Mouse (Mus musculus) neural tube, embryonic 11.5 days (tissue): ENCODE results near the gene Efhc2. TPM values are rescaled to one million over a fixed set of nuclear protein-coding genes. Genes with fewer than 3 reads are reported as not detected.

ENCODE experiments used
- ATAC-seq: fragments of 200-750 bp; cut with Nextera tagmentation; 2 replicates; pipeline ENCODE4 v1.8.0; 2017; ENCODE audit warnings: moderate number of reproducible peaks, mild to moderate bottlenecking, moderate TSS enrichment, moderate library complexity; ENCODE audit not compliant: insufficient read depth, low FRiP score, low TSS enrichment
- DNase-seq: peaks from one replicate; pipeline ENCODE4 v3.0.0-alpha.2; 2015; ENCODE audit warnings: low spot score
- H3K27ac ChIP-seq: fragments of 300-500 bp; sonication (generic); 2 replicates; pipeline ENCODE4 v1.5.1; 2014; ENCODE audit warnings: low read depth, mild to moderate bottlenecking, low read length
- H3K27me3 ChIP-seq: fragments of 300-500 bp; sonication (generic); 2 replicates; pipeline ENCODE4 v1.6.1; 2014; ENCODE audit warnings: mild to moderate bottlenecking, low read length, mixed read lengths; ENCODE audit not compliant: control insufficient read depth, insufficient read depth
- H3K36me3 ChIP-seq: fragments of 300-500 bp; sonication (generic); 2 replicates; pipeline ENCODE4 v1.6.1; 2014; ENCODE audit warnings: mild to moderate bottlenecking, low read length, moderate library complexity, mixed read lengths; ENCODE audit not compliant: control insufficient read depth, insufficient read depth
- H3K4me1 ChIP-seq: fragments of 300-500 bp; sonication (generic); 2 replicates; pipeline ENCODE4 v1.6.1; 2014; ENCODE audit warnings: low read length, mixed read lengths; ENCODE audit not compliant: control insufficient read depth, insufficient read depth
- H3K4me2 ChIP-seq: fragments of 300-500 bp; sonication (generic); 2 replicates; pipeline ENCODE4 v1.6.1; 2014; ENCODE audit warnings: low read depth, mild to moderate bottlenecking, moderate library complexity
- H3K4me3 ChIP-seq: fragments of 300-500 bp; sonication (generic); 2 replicates; pipeline ENCODE4 v1.5.1; 2014; ENCODE audit warnings: low read depth, low read length
- H3K9ac ChIP-seq: fragments of 300-500 bp; sonication (generic); 2 replicates; pipeline ENCODE4 v1.6.1; 2014; ENCODE audit warnings: mild to moderate bottlenecking, low read length
- H3K9me3 ChIP-seq: fragments of 300-500 bp; sonication (generic); 2 replicates; pipeline ENCODE4 v1.6.1; 2016; ENCODE audit warnings: low read length; ENCODE audit not compliant: control insufficient read depth
- WGBS: fragments of 180-500 bp; shearing (Covaris S2); extraction: QIAGEN DNeasy Blood & Tissue Kit; methylation state at CpG from one replicate; pipeline ENCODE4 v1.1.7; 2014; 5-methylcytosine and 5-hydroxymethylcytosine counted together
- polyA plus RNA-seq: library from polyadenylated mRNA; unstranded; fragments of >200 nt; fragmentation: Nextera tagmentation; extraction: Ambion mirVana; gene quantifications from 2 replicates; pipeline ENCODE4 v1.2.1, GENCODE M21; 2014

Efhc2 gene
- polyA plus RNA-seq = 0.46 and 0.72 TPM in 2 replicates

GRCm38 (mm10) chrX:17319126-17319583 is at the start of gene Efhc2:
Gene Efhc2, minus strand, starts transcription at chrX:17319368.
- peak; percentile 48; the same call in 1 of the 2 replicates for ATAC-seq
- no peak within 1 kb of the TSS for H3K27ac ChIP-seq
- 15% methylated on average over 11 of the region's 19 CpGs for WGBS

GRCm38 (mm10) chrX:17365114-17365513 is 45.9 kb upstream of the Efhc2 start:
- Histone ChIP-seq H3K4me1 (no peaks in the 10 kb centered on the region), H3K4me2 (no peak overlapping the region)

More at GRCm38 (mm10) chrX:17319126-17319583, at the start of gene Efhc2:
- Histone ChIP-seq H3K36me3 (no peaks in the 10 kb centered on the region), H3K9ac (no peak within 1 kb of the TSS), H3K9me3 (no peaks in the 10 kb centered on the region), H3K27me3 (no peaks in the 10 kb centered on the region), H3K4me1 (no peaks in the 10 kb centered on the region), H3K4me2 (peak within 1 kb of the TSS; percentile 45), H3K4me3 (peak within 1 kb of the TSS; percentile 31)
- peak; percentile 21 for DNase-seq

GRCm38 (mm10) chrX:17300349-17300880 is 18.8 kb downstream of the Efhc2 start:
- WGBS = 87% methylated on average over 3 of the region's 3 CpGs
- no peak overlapping the region for H3K27ac ChIP-seq
- H3K4me3 ChIP-seq = no peak overlapping the region
- H3K4me1 ChIP-seq = no peaks in the 10 kb centered on the region
- H3K27me3 ChIP-seq = no peaks in the 10 kb centered on the region
- H3K36me3 ChIP-seq = no peaks in the 10 kb centered on the region
- no peak overlapping the region for H3K4me2 ChIP-seq
- no peak overlapping the region for H3K9ac ChIP-seq
- DNase-seq (no peak), ATAC-seq (no peak)
- H3K9me3 ChIP-seq = no peaks in the 10 kb centered on the region

More at GRCm38 (mm10) chrX:17365114-17365513, 45.9 kb upstream of the Efhc2 start:
- Histone ChIP-seq H3K36me3 (no peaks in the 10 kb centered on the region), H3K9me3 (no peaks in the 10 kb centered on the region), H3K9ac (no peak overlapping the region), H3K4me3 (no peak overlapping the region), H3K27ac (no peak overlapping the region), H3K27me3 (no peaks in the 10 kb centered on the region)
- DNase-seq (no peak), ATAC-seq (no peak)
- WGBS = 79% methylated on average over 2 of the region's 2 CpGs

- no peaks in the 10 kb centered on the region for H3K4me1 ChIP-seq
- ATAC-seq = no peak
- no peak overlapping the region for H3K27ac ChIP-seq
- no peaks in the 10 kb centered on the region for H3K27me3 ChIP-seq
- 68% methylated on average over 2 of the region's 2 CpGs for WGBS
- DNase-seq = no peak
- H3K9me3 ChIP-seq = no peaks in the 10 kb centered on the region
- H3K9ac ChIP-seq = no peak overlapping the region
- H3K36me3 ChIP-seq = no peaks in the 10 kb centered on the region
- H3K4me3 ChIP-seq = no peak overlapping the region
- H3K4me2 ChIP-seq = no peak overlapping the region
Observed at GRCm38 (mm10) chrX:17283899-17284298, 35.3 kb downstream of the Efhc2 start.

- no peaks in the 10 kb centered on the region for H3K4me1 ChIP-seq
- H3K9ac ChIP-seq = no peak overlapping the region
- H3K27me3 ChIP-seq = no peaks in the 10 kb centered on the region
- no peak overlapping the region for H3K4me2 ChIP-seq
- ATAC-seq = no peak
- no peaks in the 10 kb centered on the region for H3K36me3 ChIP-seq
- H3K27ac ChIP-seq = no peak overlapping the region
- H3K4me3 ChIP-seq = no peak overlapping the region
- no peaks in the 10 kb centered on the region for H3K9me3 ChIP-seq
- DNase-seq = no peak
Observed at GRCm38 (mm10) chrX:17225141-17225540, 94.0 kb downstream of the Efhc2 start.

- H3K4me2 ChIP-seq = no peak overlapping the region
- DNase-seq = no peak
- no peak overlapping the region for H3K4me3 ChIP-seq
- no peak overlapping the region for H3K9ac ChIP-seq
- no peaks in the 10 kb centered on the region for H3K36me3 ChIP-seq
- H3K9me3 ChIP-seq = no peaks in the 10 kb centered on the region
- no peaks in the 10 kb centered on the region for H3K27me3 ChIP-seq
- H3K4me1 ChIP-seq = no peaks in the 10 kb centered on the region
- H3K27ac ChIP-seq = no peak overlapping the region
- ATAC-seq = no peak
Observed at GRCm38 (mm10) chrX:17217451-17217850, 101.7 kb downstream of the Efhc2 start.

GRCm38 (mm10) chrX:17213515-17213914 is 105.7 kb downstream of the Efhc2 start:
- DNase-seq (no peak), ATAC-seq (no peak)
- Histone ChIP-seq H3K9me3 (no peaks in the 10 kb centered on the region), H3K4me2 (no peak overlapping the region), H3K4me3 (no peak overlapping the region), H3K4me1 (no peaks in the 10 kb centered on the region), H3K9ac (no peak overlapping the region), H3K27ac (no peak overlapping the region), H3K36me3 (no peaks in the 10 kb centered on the region), H3K27me3 (no peaks in the 10 kb centered on the region)
- WGBS = 83% methylated on average over 2 of the region's 2 CpGs

GRCm38 (mm10) chrX:17175748-17176147 is 143.4 kb downstream of the Efhc2 start:
- H3K9ac ChIP-seq = no peak overlapping the region
- DNase-seq = no peak
- no peaks in the 10 kb centered on the region for H3K36me3 ChIP-seq
- no peak overlapping the region for H3K4me3 ChIP-seq
- no peaks in the 10 kb centered on the region for H3K4me1 ChIP-seq
- no peaks in the 10 kb centered on the region for H3K9me3 ChIP-seq
- H3K27me3 ChIP-seq = no peaks in the 10 kb centered on the region
- WGBS = 77% methylated on average over 3 of the region's 3 CpGs
- ATAC-seq = no peak
- H3K27ac ChIP-seq = no peak overlapping the region
- H3K4me2 ChIP-seq = no peak overlapping the region

- no peak overlapping the region for H3K4me3 ChIP-seq
- H3K27me3 ChIP-seq = no peaks in the 10 kb centered on the region
- no peak overlapping the region for H3K27ac ChIP-seq
- no peak for DNase-seq
- no peak overlapping the region for H3K4me2 ChIP-seq
- 56% methylated on average over 1 of the region's 1 CpGs for WGBS
- H3K9ac ChIP-seq = no peak overlapping the region
- no peaks in the 10 kb centered on the region for H3K9me3 ChIP-seq
- H3K36me3 ChIP-seq = no peaks in the 10 kb centered on the region
- H3K4me1 ChIP-seq = no peaks in the 10 kb centered on the region
- ATAC-seq = no peak
Observed at GRCm38 (mm10) chrX:17165638-17166037, 153.5 kb downstream of the Efhc2 start.
